Mouse (Mus musculus) central nervous system, embryonic 18 days (tissue): ENCODE data around the gene Olfml2b. TPM values are rescaled to one million over a fixed set of nuclear protein-coding genes. Genes with fewer than 3 reads are reported as not detected.

Experiments
- polyA plus RNA-seq: library from polyadenylated mRNA; depleted of rRNA; stranded (reverse); fragments of >200 nt; gene quantifications from 2 replicates; pipeline ENCODE4 v1.2.3, GENCODE M21; 2012; rRNA removed

The Olfml2b gene
- polyA plus RNA-seq, result 7.2 and 8.7 TPM in 2 replicates

GRCm38 (mm10) chr1:170644255-170645205, at the start of gene Olfml2b:
Gene Olfml2b, plus strand, starts transcription at chr1:170644532.

Other genes with a start within 250 kb of the Olfml2b start
- 13.5 and 15.6 TPM in 2 replicates for gene Nos1ap, start 54.7 kb upstream of the Olfml2b start, polyA plus RNA-seq
- 8.6 and 8.8 TPM in 2 replicates for gene Atf6, start 223.2 kb downstream of the Olfml2b start, polyA plus RNA-seq
- gene Gm26620, start 240.5 kb downstream of the Olfml2b start, polyA plus RNA-seq, result 0.87 and 1.0 TPM in 2 replicates
- gene Dusp12, start 241.0 kb downstream of the Olfml2b start, polyA plus RNA-seq, result 50.6 and 56.2 TPM in 2 replicates